Mouse (Mus musculus) myocyte (in vitro differentiated cells): ENCODE measurements around the gene Serpina1b.
"Not testable (repeated sequence)": the region's sequence is repeated elsewhere in the genome, so short reads cannot be mapped to it uniquely, and the experiment has no call there.

Experiments used
- CEBPB ChIP-seq: IDR thresholded peaks from 2 replicates; pipeline ENCODE4 v1.6.1; 2011; ENCODE audit warnings: mild to moderate bottlenecking, moderate library complexity; ENCODE audit not compliant: poor library complexity, insufficient read depth, severe bottlenecking
- E2F4 ChIP-seq: IDR thresholded peaks from one replicate; pipeline ENCODE4 v1.6.1; 2011; ENCODE audit warnings: mild to moderate bottlenecking, control low read depth, moderate library complexity; ENCODE audit not compliant: insufficient read depth
- MYOD1 ChIP-seq, 3 experiments: IDR thresholded peaks; one replicate each; pipeline ENCODE4 v1.6.1; 2011; ENCODE audit warnings: control low read depth in 2 of 3, low read depth in 2 of 3, mild to moderate bottlenecking in 2 of 3, moderate library complexity in 1 of 3; ENCODE audit not compliant: insufficient read length in 2 of 3, control insufficient read depth in 1 of 3
- POLR2A ChIP-seq: IDR thresholded peaks from one replicate; pipeline ENCODE4 v1.6.1; 2011; ENCODE audit warnings: low read depth, mild to moderate bottlenecking, control low read depth, moderate library complexity; ENCODE audit not compliant: insufficient read length
- SRF ChIP-seq: IDR thresholded peaks from one replicate; pipeline ENCODE4 v1.6.1; 2011; ENCODE audit warnings: low read depth; ENCODE audit not compliant: control insufficient read depth, insufficient read length
- TCF12 ChIP-seq: IDR thresholded peaks from one replicate; pipeline ENCODE4 v1.6.1; 2011; ENCODE audit warnings: mild to moderate bottlenecking, control low read depth; ENCODE audit not compliant: poor library complexity, insufficient read depth, severe bottlenecking
- USF1 ChIP-seq: IDR thresholded peaks from one replicate; pipeline ENCODE4 v1.6.1; 2011; ENCODE audit warnings: low read depth, mild to moderate bottlenecking, control low read depth, moderate library complexity

GRCm38 (mm10) chr12:103863101-103863974, 33.2 kb upstream of the Serpina1b start, which contains the start of gene Serpina1a:
- TF ChIP-seq USF1; CEBPB; POLR2A; E2F4; SRF; TCF12; MYOD1 (IDR thresholded peaks at IDR 0.05; ENCODE audit: control insufficient read depth in 1 of 3, insufficient read length in 2 of 3, low read depth in 2 of 3): not testable (repeated sequence)
